Mouse (Mus musculus) G1E (cell line): Measurements from ENCODE around the gene Tap2. TPM values are rescaled to one million over a fixed set of nuclear protein-coding genes. Genes with fewer than 3 reads are reported as not detected.
A peak's percentile ranks its signal among the peaks of the same experiment; 100 is the strongest.
"Not testable (repeated sequence)": the region's sequence is repeated elsewhere in the genome, so short reads cannot be mapped to it uniquely, and the experiment has no call there.

Experiments
- ATAC-seq: 2 replicates; pipeline ENCODE4 v1.8.0; 2016; ENCODE audit warnings: mild to moderate bottlenecking; ENCODE audit not compliant: insufficient number of reproducible peaks, poor library complexity, low FRiP score, severe bottlenecking; ENCODE audit errors: extremely low read depth
- DNase-seq: peaks from one replicate; pipeline ENCODE4 v3.0.0; 2012; ENCODE audit warnings: low spot score
- H3K27me3 ChIP-seq: 2 replicates; pipeline ENCODE4 v1.6.1; 2012; ENCODE audit warnings: mild to moderate bottlenecking, low read length, inconsistent platforms; ENCODE audit not compliant: insufficient read depth
- H3K36me3 ChIP-seq: replicated peaks from 2 replicates; pipeline ENCODE3; 2012; ENCODE audit warnings: mild to moderate bottlenecking, inconsistent platforms
- H3K4me1 ChIP-seq: 2 replicates; pipeline ENCODE4 v1.6.1; 2012; ENCODE audit warnings: low read depth, low read length, inconsistent platforms, mixed read lengths; ENCODE audit not compliant: insufficient read depth
- H3K4me3 ChIP-seq: 2 replicates; pipeline ENCODE4 v1.5.1; 2012; ENCODE audit warnings: low read depth, mild to moderate bottlenecking, inconsistent platforms, low read length, moderate library complexity, mixed read lengths
- H3K9me3 ChIP-seq: replicated peaks from 2 replicates; pipeline ENCODE4 v1.6.1; 2012; ENCODE audit warnings: inconsistent platforms
- CTCF ChIP-seq: IDR thresholded peaks from 2 replicates; pipeline ENCODE4 v1.5.1; 2012; ENCODE audit warnings: low read depth, low read length, inconsistent platforms, mixed read lengths
- GATA1 ChIP-seq: IDR thresholded peaks from 2 replicates; pipeline ENCODE4 v1.6.1; 2012; ENCODE audit warnings: borderline replicate concordance, low read length, inconsistent platforms, mixed read lengths
- GATA2 ChIP-seq: IDR thresholded peaks from 2 replicates; pipeline ENCODE4 v1.6.1; 2012; ENCODE audit warnings: low read depth, low read length, inconsistent platforms, borderline replicate concordance
- POLR2AphosphoS5 ChIP-seq: IDR thresholded peaks from 2 replicates; pipeline ENCODE4 v1.6.1; 2012; ENCODE audit warnings: low read depth, low read length, inconsistent platforms; ENCODE audit not compliant: insufficient replicate concordance
- TAL1 ChIP-seq: conservative IDR thresholded peaks from 2 replicates; pipeline ENCODE4 v1.6.1; 2012; ENCODE audit warnings: low read depth, low read length, inconsistent platforms, mixed read lengths
- polyA plus RNA-seq: library from polyadenylated mRNA; stranded (reverse); fragments of >175 nt; gene quantifications from 2 replicates; pipeline ENCODE4 v1.2.3, GENCODE M21; 2012
- total RNA-seq, 2 experiments: library from RNA; stranded (forward) in 1 of 2; stranded (reverse) in 1 of 2; fragments of 200-1000 nt in 1 of 2; fragments of >200 nt in 1 of 2; fragmentation: Nextera tagmentation in 1 of 2; gene quantifications; 2 replicates each; pipeline ENCODE4 v1.2.3; 2014 to 2017

The Tap2 gene
- total and polyA plus RNA-seq, 3 experiments: 8.7 to 56.4 (median 13.4) TPM

- no peak overlapping the region for H3K4me3 ChIP-seq
These were observed 14.7 kb downstream of the Tap2 start for GRCm38 (mm10) chr17:34217986-34218385.

GRCm38 (mm10) chr17:34218675-34219074 is 15.3 kb downstream of the Tap2 start:
- Histone ChIP-seq H3K4me3 (no peak overlapping the region; the same call in 1 of the 2 replicates), H3K4me1 (peaks cover 21% of the 10 kb centered on the region), H3K27me3 (no peaks in the 10 kb centered on the region), H3K36me3 (peaks cover 48% of the 10 kb centered on the region), H3K9me3 (peaks cover 6% of the 10 kb centered on the region; the same call in 1 of the 2 replicates)
- ATAC-seq (no peak), DNase-seq (peak; percentile 26)
- no peak for TF ChIP-seq GATA1
- TF ChIP-seq TAL1: no peak
- no peak for TF ChIP-seq CTCF
- TF ChIP-seq POLR2AphosphoS5: no peak
- no peak for TF ChIP-seq GATA2

More at GRCm38 (mm10) chr17:34217986-34218385, 14.7 kb downstream of the Tap2 start:
- Histone ChIP-seq H3K36me3 (peaks cover 54% of the 10 kb centered on the region), H3K4me1 (peaks cover 22% of the 10 kb centered on the region), H3K9me3 (peaks cover 6% of the 10 kb centered on the region; the same call in 1 of the 2 replicates), H3K27me3 (no peaks in the 10 kb centered on the region)
- TF ChIP-seq TAL1: no peak
- no peak for TF ChIP-seq CTCF
- no peak for TF ChIP-seq GATA1
- no peak for TF ChIP-seq POLR2AphosphoS5
- TF ChIP-seq GATA2: no peak
- no peak for DNase-seq
- ATAC-seq: no peak

DNA sequence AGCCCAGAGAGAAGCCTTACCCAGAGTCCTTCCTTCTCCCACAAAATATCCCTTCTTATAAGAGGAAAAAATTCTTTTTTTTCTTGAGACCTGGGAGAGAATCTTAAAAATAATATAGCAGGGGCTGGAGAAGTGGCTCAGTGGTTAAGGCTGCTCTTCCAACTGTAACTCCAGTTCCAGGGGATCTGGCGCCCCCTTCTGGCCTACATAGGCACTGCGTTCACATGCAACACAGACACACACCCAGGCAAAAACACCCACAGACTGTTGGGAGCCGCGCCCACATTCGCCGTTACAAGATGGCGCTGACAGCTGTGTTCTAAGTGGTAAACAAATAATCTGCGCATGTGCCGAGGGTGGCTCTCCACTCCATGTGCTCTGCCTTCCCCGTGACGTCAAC is 15.8 kb downstream of the Tap2 start:
- DNase-seq, H3K4me3 ChIP-seq, H3K9me3 ChIP-seq, ATAC-seq, H3K27me3 ChIP-seq: not testable (repeated sequence)
- H3K36me3 ChIP-seq: peaks cover 44% of the 10 kb centered on the region
- peaks cover 18% of the 10 kb centered on the region for H3K4me1 ChIP-seq

GRCm38 (mm10) chr17:34219801-34220200 is 16.5 kb downstream of the Tap2 start:
- H3K9me3 ChIP-seq, DNase-seq, ATAC-seq, H3K4me3 ChIP-seq, H3K27me3 ChIP-seq: not testable (repeated sequence)
- Histone ChIP-seq H3K36me3 (peaks cover 37% of the 10 kb centered on the region), H3K4me1 (peaks cover 12% of the 10 kb centered on the region)

GRCm38 (mm10) chr17:34220401-34220800 is 17.1 kb downstream of the Tap2 start:
- H3K4me1 ChIP-seq: peaks cover 12% of the 10 kb centered on the region
- ATAC-seq, DNase-seq, H3K4me3 ChIP-seq, H3K27me3 ChIP-seq: not testable (repeated sequence)
- peaks cover 31% of the 10 kb centered on the region for H3K36me3 ChIP-seq
- H3K9me3 ChIP-seq: peaks cover 13% of the 10 kb centered on the region

- Histone ChIP-seq H3K36me3 (no peaks in the 10 kb centered on the region), H3K4me3 (no peak overlapping the region), H3K9me3 (peaks cover 9% of the 10 kb centered on the region), H3K4me1 (no peaks in the 10 kb centered on the region), H3K27me3 (no peaks in the 10 kb centered on the region)
- no peak for DNase-seq
- no peak for ATAC-seq
- TF ChIP-seq POLR2AphosphoS5: no peak
- TF ChIP-seq GATA1: no peak
- TF ChIP-seq CTCF: no peak
- TF ChIP-seq TAL1: no peak
- no peak for TF ChIP-seq GATA2
These were observed 21.5 kb downstream of the Tap2 start for GRCm38 (mm10) chr17:34224816-34225215.

DNA sequence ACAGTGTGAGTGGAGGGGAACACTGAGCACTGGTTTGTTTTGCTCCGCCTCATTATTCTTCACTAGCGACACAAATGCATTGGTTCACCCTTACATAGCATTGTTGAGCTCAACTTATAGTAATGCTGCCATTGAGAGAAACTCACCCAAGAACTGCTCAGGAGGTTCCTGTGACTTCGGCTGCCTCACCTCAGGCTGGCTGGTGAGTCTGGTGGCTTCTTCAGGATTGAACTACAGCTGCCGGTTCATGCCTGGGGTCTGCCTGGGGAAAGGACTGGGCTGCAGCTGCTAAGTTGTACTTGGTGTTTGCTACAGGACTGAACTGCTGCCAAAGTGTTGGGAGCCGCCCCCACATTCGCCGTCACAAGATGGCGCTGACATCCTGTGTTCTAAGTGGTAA is 22.1 kb downstream of the Tap2 start:
- no peak for TF ChIP-seq GATA1
- H3K27me3 ChIP-seq: no peaks in the 10 kb centered on the region
- no peaks in the 10 kb centered on the region for H3K4me1 ChIP-seq
- peaks cover 9% of the 10 kb centered on the region for H3K9me3 ChIP-seq
- DNase-seq: no peak
- H3K36me3 ChIP-seq: no peaks in the 10 kb centered on the region
- ATAC-seq: no peak
- no peak overlapping the region for H3K4me3 ChIP-seq

DNA sequence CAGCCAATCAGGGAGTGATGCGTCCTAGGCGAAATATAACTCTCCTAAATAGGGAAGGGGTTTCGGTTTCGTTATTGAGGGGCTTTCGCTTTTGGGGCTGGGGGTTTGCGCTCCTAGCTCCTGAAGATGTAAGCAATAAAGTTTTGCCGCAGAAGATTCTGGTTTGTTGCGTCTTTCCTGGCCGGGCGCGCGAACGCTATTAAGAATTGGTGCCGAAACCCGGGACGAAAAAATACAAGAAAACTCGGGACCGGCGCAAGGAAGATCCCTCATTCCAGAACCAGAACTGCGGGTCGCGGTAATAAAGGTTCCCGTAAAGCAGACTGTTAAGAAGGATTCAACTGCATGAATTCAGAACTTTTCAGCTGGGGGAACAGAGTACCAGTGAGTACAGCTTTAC is 22.6 kb downstream of the Tap2 start:
- H3K4me3 ChIP-seq, H3K27me3 ChIP-seq, H3K9me3 ChIP-seq, ATAC-seq, DNase-seq, H3K36me3 ChIP-seq, H3K4me1 ChIP-seq: not testable (repeated sequence)

DNA sequence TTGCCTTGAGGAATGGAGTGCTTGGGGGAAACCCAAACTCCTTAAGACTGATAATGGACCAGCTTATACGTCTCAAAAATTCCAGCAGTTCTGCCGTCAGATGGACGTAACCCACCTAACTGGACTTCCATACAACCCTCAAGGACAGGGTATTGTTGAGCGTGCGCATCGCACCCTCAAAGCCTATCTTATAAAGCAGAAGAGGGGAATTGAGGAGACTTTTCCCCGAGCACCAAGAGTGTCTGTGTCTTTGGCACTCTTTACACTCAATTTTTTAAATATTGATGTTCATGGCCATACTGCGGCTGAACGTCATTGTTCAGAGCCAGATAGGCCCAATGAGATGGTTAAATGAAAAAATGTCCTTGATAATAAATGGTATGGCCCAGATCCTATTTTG is 27.6 kb downstream of the Tap2 start:
- H3K36me3 ChIP-seq, ATAC-seq, H3K27me3 ChIP-seq, H3K4me1 ChIP-seq, DNase-seq, H3K4me3 ChIP-seq, H3K9me3 ChIP-seq: not testable (repeated sequence)

DNA sequence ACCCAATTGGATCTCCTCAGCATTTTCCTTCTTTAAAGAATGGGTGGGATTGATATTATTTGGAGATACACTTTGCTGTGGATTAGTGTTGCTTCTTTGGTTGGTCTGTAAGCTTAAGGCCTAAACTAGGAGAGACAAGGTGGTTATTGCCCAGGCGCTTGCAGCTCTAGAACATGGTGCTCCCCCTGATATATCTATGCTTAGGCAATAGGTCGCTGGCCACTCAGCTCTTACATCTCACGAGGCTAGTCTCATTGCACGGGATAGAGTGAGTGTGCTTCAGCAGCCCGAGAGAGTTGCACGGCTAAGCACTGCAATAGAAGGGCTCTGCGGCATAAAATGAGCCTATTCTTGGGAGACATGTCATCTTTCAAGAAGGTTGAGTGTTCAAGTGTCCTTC is 28.7 kb downstream of the Tap2 start:
- not testable (repeated sequence) for ATAC-seq, H3K36me3 ChIP-seq, DNase-seq, H3K4me1 ChIP-seq, H3K27me3 ChIP-seq, H3K4me3 ChIP-seq, H3K9me3 ChIP-seq
